Mouse (Mus musculus): ENCODE results near the gene Atg7. TPM values are rescaled to one million over a fixed set of nuclear protein-coding genes. Genes with fewer than 3 reads are reported as not detected.
"Not testable (repeated sequence)": the region's sequence is repeated elsewhere in the genome, so short reads cannot be mapped to it uniquely, and the experiment has no call there.

The Atg7 gene
- polyA plus RNA-seq (2015; fragmentation: Nextera tagmentation; extraction: Ambion mirVana) = 18.1 and 21.1 TPM in 2 replicates

GRCm38 (mm10) chr6:114642601-114643528 is at the start of gene Atg7:
Gene Atg7, plus strand, starts transcription at chr6:114643097.
- ATAC-seq (ENCODE audit: low read depth) = peak; percentile 87
- peak within 1 kb of the TSS; percentile 52 for H3K27ac ChIP-seq (replicated peaks)
- H3K4me3 ChIP-seq = peak within 1 kb of the TSS; percentile 72
- H3K4me2 ChIP-seq = peak within 1 kb of the TSS; percentile 93
- WGBS = under 1% methylated on average over 38 of the region's 38 CpGs
- H3K4me1 ChIP-seq (replicated peaks) = peaks cover 10% of the 10 kb centered on the region
- H3K9ac ChIP-seq = peak within 1 kb of the TSS; percentile 79
- H3K9me3 ChIP-seq = no peaks in the 10 kb centered on the region
- H3K36me3 ChIP-seq = no peaks in the 10 kb centered on the region
- H3K27me3 ChIP-seq = peaks cover 4% of the 10 kb centered on the region

- not testable (repeated sequence) for H3K9ac ChIP-seq; H3K4me3 ChIP-seq; H3K36me3 ChIP-seq; ATAC-seq (ENCODE audit: low read depth); H3K27ac ChIP-seq (replicated peaks); H3K4me2 ChIP-seq; H3K4me1 ChIP-seq (replicated peaks); H3K27me3 ChIP-seq; H3K9me3 ChIP-seq
- WGBS = 6% methylated on average over 10 of the region's 17 CpGs
Measured at GRCm38 (mm10) chr6:114614076-114614475, 28.8 kb upstream of the Atg7 start.

GRCm38 (mm10) chr6:114633886-114634285 is 9.0 kb upstream of the Atg7 start:
- H3K9ac ChIP-seq; H3K9me3 ChIP-seq; H3K4me3 ChIP-seq; H3K27me3 ChIP-seq; H3K36me3 ChIP-seq; ATAC-seq (ENCODE audit: low read depth); H3K4me1 ChIP-seq (replicated peaks); H3K4me2 ChIP-seq; H3K27ac ChIP-seq (replicated peaks): not testable (repeated sequence)
- WGBS = no CpG with 5 or more reads among the region's 14 CpGs

GRCm38 (mm10) chr6:114643716-114644115 is 819 bp downstream of the Atg7 start:
- Histone ChIP-seq H3K4me3 (peak overlapping the region; percentile 72), H3K4me1 (replicated peaks) (peaks cover 10% of the 10 kb centered on the region), H3K4me2 (peak overlapping the region; percentile 93), H3K36me3 (no peaks in the 10 kb centered on the region), H3K9ac (peak overlapping the region; percentile 79), H3K27ac (replicated peaks) (no peak overlapping the region), H3K9me3 (no peaks in the 10 kb centered on the region), H3K27me3 (peaks cover 4% of the 10 kb centered on the region)
- WGBS = 50% methylated on average over 8 of the region's 8 CpGs
- no peak for ATAC-seq (ENCODE audit: low read depth)

GRCm38 (mm10) chr6:114644531-114644930 is 1.6 kb downstream of the Atg7 start:
- no peaks in the 10 kb centered on the region for H3K9me3 ChIP-seq
- H3K4me1 ChIP-seq (replicated peaks) = peaks cover 10% of the 10 kb centered on the region
- H3K4me2 ChIP-seq = no peak overlapping the region
- no peak for ATAC-seq (ENCODE audit: low read depth)
- 92% methylated on average over 1 of the region's 1 CpGs for WGBS
- H3K4me3 ChIP-seq = no peak overlapping the region
- H3K27ac ChIP-seq (replicated peaks) = no peak overlapping the region
- no peaks in the 10 kb centered on the region for H3K36me3 ChIP-seq
- peaks cover 2% of the 10 kb centered on the region for H3K27me3 ChIP-seq
- no peak overlapping the region for H3K9ac ChIP-seq

- Histone ChIP-seq H3K27me3 (peaks cover 3% of the 10 kb centered on the region), H3K4me1 (replicated peaks) (peaks cover 10% of the 10 kb centered on the region), H3K9me3 (no peaks in the 10 kb centered on the region), H3K27ac (replicated peaks) (no peak overlapping the region), H3K36me3 (no peaks in the 10 kb centered on the region), H3K9ac (no peak overlapping the region), H3K4me2 (no peak overlapping the region), H3K4me3 (no peak overlapping the region)
- ATAC-seq (ENCODE audit: low read depth) = no peak
- 64% methylated on average over 1 of the region's 1 CpGs for WGBS
Measured at GRCm38 (mm10) chr6:114646201-114646600, 3.3 kb downstream of the Atg7 start.

- peaks cover 3% of the 10 kb centered on the region; the same call in 1 of the 2 replicates for H3K27me3 ChIP-seq
- peaks cover 18% of the 10 kb centered on the region for H3K4me1 ChIP-seq (replicated peaks)
- ATAC-seq (ENCODE audit: low read depth) = no peak
- no peak overlapping the region for H3K27ac ChIP-seq (replicated peaks)
- H3K9ac ChIP-seq = no peak overlapping the region
- no peaks in the 10 kb centered on the region for H3K9me3 ChIP-seq
- no peaks in the 10 kb centered on the region for H3K36me3 ChIP-seq
- 90% methylated on average over 6 of the region's 6 CpGs for WGBS
- H3K4me2 ChIP-seq = no peak overlapping the region
- no peak overlapping the region for H3K4me3 ChIP-seq
Measured at GRCm38 (mm10) chr6:114647011-114647410, 4.1 kb downstream of the Atg7 start.

GRCm38 (mm10) chr6:114648352-114649030 is 5.6 kb downstream of the Atg7 start:
- Histone ChIP-seq H3K27me3 (peaks cover 3% of the 10 kb centered on the region; the same call in 1 of the 2 replicates), H3K36me3 (no peaks in the 10 kb centered on the region), H3K4me3 (no peak overlapping the region), H3K27ac (replicated peaks) (no peak overlapping the region), H3K9me3 (no peaks in the 10 kb centered on the region), H3K4me1 (replicated peaks) (peaks cover 21% of the 10 kb centered on the region), H3K4me2 (no peak overlapping the region), H3K9ac (no peak overlapping the region)
- ATAC-seq (ENCODE audit: low read depth) = no peak
- 78% methylated on average over 4 of the region's 4 CpGs for WGBS

- H3K9me3 ChIP-seq = no peaks in the 10 kb centered on the region
- no peak overlapping the region for H3K27ac ChIP-seq (replicated peaks)
- ATAC-seq (ENCODE audit: low read depth) = peak; percentile 56
- no peak overlapping the region for H3K4me3 ChIP-seq
- no peak overlapping the region for H3K9ac ChIP-seq
- H3K27me3 ChIP-seq = peaks cover 9% of the 10 kb centered on the region
- H3K36me3 ChIP-seq = no peaks in the 10 kb centered on the region
- peaks cover 13% of the 10 kb centered on the region for H3K4me1 ChIP-seq (replicated peaks)
- WGBS = 33% methylated on average over 3 of the region's 3 CpGs
- no peak overlapping the region for H3K4me2 ChIP-seq
Measured at GRCm38 (mm10) chr6:114652209-114652608, 9.3 kb downstream of the Atg7 start.

- H3K4me3 ChIP-seq = no peak overlapping the region
- H3K4me1 ChIP-seq (replicated peaks) = peaks cover 5% of the 10 kb centered on the region
- H3K27me3 ChIP-seq = peaks cover 8% of the 10 kb centered on the region; the same call in 1 of the 2 replicates
- no peaks in the 10 kb centered on the region for H3K36me3 ChIP-seq
- H3K4me2 ChIP-seq = no peak overlapping the region
- no peak overlapping the region for H3K9ac ChIP-seq
- H3K9me3 ChIP-seq = no peaks in the 10 kb centered on the region
- 89% methylated on average over 7 of the region's 7 CpGs for WGBS
- no peak for ATAC-seq (ENCODE audit: low read depth)
- no peak overlapping the region for H3K27ac ChIP-seq (replicated peaks)
Measured at GRCm38 (mm10) chr6:114656826-114657600, 14.1 kb downstream of the Atg7 start.

GRCm38 (mm10) chr6:114657807-114658206 is 14.9 kb downstream of the Atg7 start:
- WGBS = 87% methylated on average over 4 of the region's 4 CpGs
- ATAC-seq (ENCODE audit: low read depth) = no peak
- H3K27ac ChIP-seq (replicated peaks) = no peak overlapping the region
- peaks cover 8% of the 10 kb centered on the region; the same call in 1 of the 2 replicates for H3K27me3 ChIP-seq
- H3K9ac ChIP-seq = no peak overlapping the region
- no peak overlapping the region for H3K4me2 ChIP-seq
- H3K36me3 ChIP-seq = no peaks in the 10 kb centered on the region
- no peaks in the 10 kb centered on the region for H3K9me3 ChIP-seq
- no peak overlapping the region for H3K4me3 ChIP-seq
- no peaks in the 10 kb centered on the region for H3K4me1 ChIP-seq (replicated peaks)

Data from neural tube, embryonic 13.5 days (tissue).